Mouse (Mus musculus) central nervous system, embryonic 14 days (tissue): ENCODE measurements around the gene Rfx3. TPM values are rescaled to one million over a fixed set of nuclear protein-coding genes. Genes with fewer than 3 reads are reported as not detected.

Experiments
- polyA plus RNA-seq: library from polyadenylated mRNA; depleted of rRNA; stranded (reverse); fragments of >200 nt; gene quantifications from 2 replicates; pipeline ENCODE4 v1.2.3, GENCODE M21; 2012; rRNA removed

Gene Rfx3
- 13.9 and 15.5 TPM in 2 replicates for polyA plus RNA-seq

GRCm38 (mm10) chr19:28010471-28011395 is at the start of gene Rfx3:
TSS of gene Rfx3 (minus strand) at chr19:28011166.

